Mouse (Mus musculus) embryonic facial prominence, embryonic 13.5 days (tissue): Measurements from ENCODE around the gene Cfap99. TPM values are rescaled to one million over a fixed set of nuclear protein-coding genes. Genes with fewer than 3 reads are reported as not detected.

Experiments
- ATAC-seq: fragments of 200-750 bp; cut with Nextera tagmentation; 2 replicates; pipeline ENCODE4 v1.8.0; 2017; ENCODE audit warnings: low read depth; ENCODE audit not compliant: insufficient number of reproducible peaks, insufficient read depth, low FRiP score, low TSS enrichment
- H3K27ac ChIP-seq: fragments of 300-500 bp; sonication (generic); 2 replicates; pipeline ENCODE4 v1.5.1; 2015; ENCODE audit warnings: moderate library complexity, mild to moderate bottlenecking, inconsistent platforms
- H3K27me3 ChIP-seq: fragments of 300-500 bp; sonication (generic); 2 replicates; pipeline ENCODE4 v1.6.1; 2015; ENCODE audit warnings: mild to moderate bottlenecking, inconsistent platforms
- H3K36me3 ChIP-seq: fragments of 300-500 bp; sonication (generic); 2 replicates; pipeline ENCODE4 v1.6.1; 2015; ENCODE audit warnings: mild to moderate bottlenecking, inconsistent platforms
- H3K4me1 ChIP-seq: fragments of 300-500 bp; sonication (generic); 2 replicates; pipeline ENCODE4 v1.6.1; 2015; ENCODE audit warnings: inconsistent platforms
- H3K4me2 ChIP-seq: fragments of 300-500 bp; sonication (generic); 2 replicates; pipeline ENCODE4 v1.6.1; 2015; ENCODE audit warnings: moderate library complexity, mild to moderate bottlenecking, inconsistent platforms
- H3K4me3 ChIP-seq: fragments of 300-500 bp; sonication (generic); 2 replicates; pipeline ENCODE4 v1.5.1; 2015; ENCODE audit warnings: mild to moderate bottlenecking, inconsistent platforms
- H3K9ac ChIP-seq: fragments of 300-500 bp; sonication (generic); 2 replicates; pipeline ENCODE4 v1.6.1; 2015; ENCODE audit warnings: mild to moderate bottlenecking, inconsistent platforms
- H3K9me3 ChIP-seq: fragments of 300-500 bp; sonication (generic); 2 replicates; pipeline ENCODE4 v1.6.1; 2016; ENCODE audit warnings: inconsistent platforms
- WGBS: fragments of 180-500 bp; shearing (Covaris S2); methylation state at CpG from one replicate; pipeline ENCODE4 v1.1.7; 2015; ENCODE audit warnings: mixed read lengths; 5-methylcytosine and 5-hydroxymethylcytosine counted together
- polyA plus RNA-seq: library from polyadenylated mRNA; unstranded; fragments of >200 nt; fragmentation: Nextera tagmentation; extraction: Ambion mirVana; gene quantifications from 2 replicates; pipeline ENCODE4 v1.2.1, GENCODE M21; 2015

The Cfap99 gene
- polyA plus RNA-seq: not detected in 2 replicates

GRCm38 (mm10) chr5:34288154-34288716 is at the start of gene Cfap99, which contains the start of gene Zfyve28:
Cfap99 (plus strand) TSS chr5:34288600.
Zfyve28 (minus strand) TSS chr5:34288449.
- Histone ChIP-seq H3K4me2 (peak within 1 kb of the TSS; percentile 97), H3K27me3 (peaks cover 62% of the 10 kb centered on the region), H3K9me3 (no peaks in the 10 kb centered on the region), H3K27ac (no peak within 1 kb of the TSS), H3K36me3 (no peaks in the 10 kb centered on the region), H3K4me3 (peak within 1 kb of the TSS; percentile 65), H3K9ac (peak within 1 kb of the TSS; percentile 69), H3K4me1 (peaks cover 17% of the 10 kb centered on the region)
- under 1% methylated on average over 58 of the region's 83 CpGs for WGBS
- ATAC-seq: peak; percentile 89

- no peaks in the 10 kb centered on the region for H3K27me3 ChIP-seq
- H3K4me1 ChIP-seq: peaks cover 15% of the 10 kb centered on the region
- H3K36me3 ChIP-seq: no peaks in the 10 kb centered on the region
- H3K27ac ChIP-seq: no peak overlapping the region
- H3K4me3 ChIP-seq: no peak overlapping the region
- no peak for ATAC-seq
- 34% methylated on average over 15 of the region's 15 CpGs for WGBS
- H3K9ac ChIP-seq: no peak overlapping the region
- H3K9me3 ChIP-seq: no peaks in the 10 kb centered on the region
- 0 out of 2 replicates have a peak overlapping the region, but pooled peaks have one; percentile 16 for H3K4me2 ChIP-seq
Measured at GRCm38 (mm10) chr5:34242224-34242963, 46.0 kb upstream of the Cfap99 start.

GRCm38 (mm10) chr5:34243062-34243461 is 45.3 kb upstream of the Cfap99 start:
- 83% methylated on average over 5 of the region's 5 CpGs for WGBS
- no peak for ATAC-seq
- H3K36me3 ChIP-seq: no peaks in the 10 kb centered on the region

GRCm38 (mm10) chr5:34246443-34246842 is 42.0 kb upstream of the Cfap99 start:
- no peak overlapping the region for H3K27ac ChIP-seq
- no peaks in the 10 kb centered on the region for H3K36me3 ChIP-seq
- H3K4me2 ChIP-seq: no peak overlapping the region
- no peak overlapping the region for H3K9ac ChIP-seq
- no peak overlapping the region for H3K4me3 ChIP-seq
- 95% methylated on average over 3 of the region's 3 CpGs for WGBS
- H3K27me3 ChIP-seq: no peaks in the 10 kb centered on the region
- no peaks in the 10 kb centered on the region for H3K9me3 ChIP-seq
- peaks cover 23% of the 10 kb centered on the region for H3K4me1 ChIP-seq
- no peak for ATAC-seq

More at GRCm38 (mm10) chr5:34243062-34243461, 45.3 kb upstream of the Cfap99 start:
- Histone ChIP-seq H3K27ac (no peak overlapping the region), H3K9me3 (no peaks in the 10 kb centered on the region), H3K4me1 (peaks cover 15% of the 10 kb centered on the region), H3K4me2 (0 out of 2 replicates have a peak overlapping the region, but pooled peaks have one; percentile 16), H3K9ac (no peak overlapping the region), H3K4me3 (no peak overlapping the region), H3K27me3 (no peaks in the 10 kb centered on the region)

GRCm38 (mm10) chr5:34249132-34249531 is 39.3 kb upstream of the Cfap99 start:
- no peak overlapping the region for H3K27ac ChIP-seq
- H3K9me3 ChIP-seq: no peaks in the 10 kb centered on the region
- ATAC-seq: no peak
- peaks cover 15% of the 10 kb centered on the region for H3K4me1 ChIP-seq
- no peak overlapping the region for H3K9ac ChIP-seq
- no peak overlapping the region for H3K4me3 ChIP-seq
- H3K36me3 ChIP-seq: no peaks in the 10 kb centered on the region
- no peak overlapping the region for H3K4me2 ChIP-seq
- no peaks in the 10 kb centered on the region for H3K27me3 ChIP-seq
- WGBS: 74% methylated on average over 4 of the region's 4 CpGs

- Histone ChIP-seq H3K36me3 (no peaks in the 10 kb centered on the region), H3K27me3 (no peaks in the 10 kb centered on the region), H3K4me1 (peaks cover 15% of the 10 kb centered on the region), H3K9me3 (no peaks in the 10 kb centered on the region), H3K4me3 (no peak overlapping the region), H3K27ac (no peak overlapping the region), H3K4me2 (no peak overlapping the region), H3K9ac (no peak overlapping the region)
- 69% methylated on average over 3 of the region's 3 CpGs for WGBS
- no peak for ATAC-seq
Measured at GRCm38 (mm10) chr5:34250090-34250489, 38.3 kb upstream of the Cfap99 start.

GRCm38 (mm10) chr5:34251794-34252193 is 36.6 kb upstream of the Cfap99 start:
- Histone ChIP-seq H3K9ac (no peak overlapping the region), H3K4me2 (no peak overlapping the region), H3K9me3 (no peaks in the 10 kb centered on the region), H3K27me3 (no peaks in the 10 kb centered on the region), H3K36me3 (no peaks in the 10 kb centered on the region), H3K4me3 (no peak overlapping the region), H3K27ac (no peak overlapping the region), H3K4me1 (peaks cover 15% of the 10 kb centered on the region)
- no peak for ATAC-seq
- 28% methylated on average over 4 of the region's 4 CpGs for WGBS

- H3K9me3 ChIP-seq: no peaks in the 10 kb centered on the region
- no peaks in the 10 kb centered on the region for H3K36me3 ChIP-seq
- no peak overlapping the region for H3K9ac ChIP-seq
- H3K27me3 ChIP-seq: no peaks in the 10 kb centered on the region
- no peak overlapping the region for H3K4me2 ChIP-seq
- peaks cover 15% of the 10 kb centered on the region for H3K4me1 ChIP-seq
- no peak for ATAC-seq
- peak overlapping the region; percentile 23; the same call in 1 of the 2 replicates for H3K27ac ChIP-seq
- 21% methylated on average over 4 of the region's 4 CpGs for WGBS
- no peak overlapping the region for H3K4me3 ChIP-seq
Measured at GRCm38 (mm10) chr5:34252307-34252966, 36.0 kb upstream of the Cfap99 start.

GRCm38 (mm10) chr5:34252967-34253519 is 35.4 kb upstream of the Cfap99 start:
- Histone ChIP-seq H3K4me3 (no peak overlapping the region), H3K27me3 (no peaks in the 10 kb centered on the region), H3K36me3 (no peaks in the 10 kb centered on the region), H3K9me3 (no peaks in the 10 kb centered on the region), H3K9ac (no peak overlapping the region), H3K27ac (0 out of 2 replicates have a peak overlapping the region, but pooled peaks have one; percentile 23), H3K4me1 (peaks cover 15% of the 10 kb centered on the region), H3K4me2 (no peak overlapping the region)
- ATAC-seq: no peak
- 38% methylated on average over 4 of the region's 4 CpGs for WGBS

- no peak overlapping the region for H3K27ac ChIP-seq
- H3K27me3 ChIP-seq: no peaks in the 10 kb centered on the region
- H3K36me3 ChIP-seq: no peaks in the 10 kb centered on the region
- peaks cover 15% of the 10 kb centered on the region for H3K4me1 ChIP-seq
- no peak overlapping the region for H3K9ac ChIP-seq
- WGBS: 62% methylated on average over 8 of the region's 8 CpGs
- H3K4me3 ChIP-seq: no peak overlapping the region
- H3K9me3 ChIP-seq: no peaks in the 10 kb centered on the region
- no peak for ATAC-seq
- H3K4me2 ChIP-seq: no peak overlapping the region
Measured at GRCm38 (mm10) chr5:34254309-34254708, 34.1 kb upstream of the Cfap99 start.

GRCm38 (mm10) chr5:34255189-34255588 is 33.2 kb upstream of the Cfap99 start:
- H3K27ac ChIP-seq: no peak overlapping the region
- ATAC-seq: no peak
- H3K27me3 ChIP-seq: no peaks in the 10 kb centered on the region
- H3K4me2 ChIP-seq: no peak overlapping the region
- H3K36me3 ChIP-seq: no peaks in the 10 kb centered on the region
- H3K9me3 ChIP-seq: no peaks in the 10 kb centered on the region
- H3K4me1 ChIP-seq: peaks cover 9% of the 10 kb centered on the region
- H3K9ac ChIP-seq: no peak overlapping the region
- WGBS: 89% methylated on average over 3 of the region's 3 CpGs
- H3K4me3 ChIP-seq: no peak overlapping the region
